Mouse (Mus musculus): ENCODE results near the gene Samhd1. TPM values are rescaled to one million over a fixed set of nuclear protein-coding genes. Genes with fewer than 3 reads are reported as not detected.

Gene Samhd1
- polyA plus RNA-seq, 1 experiment from 2014 or later: 22.0 TPM

Other genes with a start within 250 kb of the Samhd1 start
- gene Sla2, start 248.1 kb downstream of the Samhd1 start, polyA plus RNA-seq (2015; fragmentation: Nextera tagmentation; extraction: Ambion mirVana): 0.54 and 0.71 TPM in 2 replicates
- gene Ndrg3, start 143.2 kb downstream of the Samhd1 start, polyA plus RNA-seq (2015; fragmentation: Nextera tagmentation; extraction: Ambion mirVana): 46.7 and 47.6 TPM in 2 replicates
- gene Dsn1, start 128.1 kb downstream of the Samhd1 start, polyA plus RNA-seq (2015; fragmentation: Nextera tagmentation; extraction: Ambion mirVana): 23.4 and 25.3 TPM in 2 replicates
- gene Soga1, start 56.0 kb downstream of the Samhd1 start, polyA plus RNA-seq (2015; fragmentation: Nextera tagmentation; extraction: Ambion mirVana): 1.2 and 1.3 TPM in 2 replicates
- gene Tldc2, start 48.2 kb downstream of the Samhd1 start, polyA plus RNA-seq (2015; fragmentation: Nextera tagmentation; extraction: Ambion mirVana): not detected in 2 replicates
- gene Rbl1, start 69.3 kb upstream of the Samhd1 start, polyA plus RNA-seq (2015; fragmentation: Nextera tagmentation; extraction: Ambion mirVana): 12.8 and 15.4 TPM in 2 replicates
- 341 and 355 TPM in 2 replicates for gene Rpn2, start 143.8 kb upstream of the Samhd1 start, polyA plus RNA-seq (2015; fragmentation: Nextera tagmentation; extraction: Ambion mirVana)
- 0.34 and 0.54 TPM in 2 replicates for gene Mroh8, start 144.3 kb upstream of the Samhd1 start, polyA plus RNA-seq (2015; fragmentation: Nextera tagmentation; extraction: Ambion mirVana)
- 0.76 and 0.81 TPM in 2 replicates for gene Ghrh, start 212.2 kb upstream of the Samhd1 start, polyA plus RNA-seq (2015; fragmentation: Nextera tagmentation; extraction: Ambion mirVana)
- gene Manbal, start 232.3 kb upstream of the Samhd1 start, polyA plus RNA-seq (2015; fragmentation: Nextera tagmentation; extraction: Ambion mirVana): 66.8 and 71.3 TPM in 2 replicates

Data from intestine, embryonic 16.5 days (tissue).